Mouse (Mus musculus): ENCODE measurements around the gene Rslcan18. TPM values are rescaled to one million over a fixed set of nuclear protein-coding genes. Genes with fewer than 3 reads are reported as not detected.
"Not testable (repeated sequence)": the region's sequence is repeated elsewhere in the genome, so short reads cannot be mapped to it uniquely, and the experiment has no call there.

Rslcan18 gene
- under 1 TPM; 0.25 to 0.78 (median 0.54) TPM for total RNA-seq (2022)

DNA sequence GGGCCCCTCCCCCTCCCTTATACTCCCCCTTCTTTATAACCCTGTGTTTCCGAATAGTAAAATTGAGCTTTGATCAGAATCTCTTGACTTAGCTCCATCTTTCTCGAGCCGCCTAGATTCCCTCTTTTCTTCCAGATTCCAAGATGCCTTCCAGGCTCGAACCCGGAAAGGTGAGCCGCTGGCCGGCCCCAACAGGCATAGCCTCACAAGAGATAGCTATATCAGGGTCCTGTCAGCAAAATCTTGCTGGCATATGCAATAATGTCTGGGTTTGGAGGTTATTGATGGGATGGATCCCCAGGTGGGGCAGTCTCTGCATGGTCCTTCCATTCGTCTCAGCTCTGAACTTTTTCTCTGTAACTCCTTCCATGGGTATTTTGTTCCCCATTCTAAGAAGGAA is at the start of gene Rslcan18:
Gene Rslcan18, minus strand, starts transcription at position 101 of the 400 bp plus-strand sequence.
- DNase-seq (ENCODE audit: low spot score in 2 of 2): not testable (repeated sequence)

DNA sequence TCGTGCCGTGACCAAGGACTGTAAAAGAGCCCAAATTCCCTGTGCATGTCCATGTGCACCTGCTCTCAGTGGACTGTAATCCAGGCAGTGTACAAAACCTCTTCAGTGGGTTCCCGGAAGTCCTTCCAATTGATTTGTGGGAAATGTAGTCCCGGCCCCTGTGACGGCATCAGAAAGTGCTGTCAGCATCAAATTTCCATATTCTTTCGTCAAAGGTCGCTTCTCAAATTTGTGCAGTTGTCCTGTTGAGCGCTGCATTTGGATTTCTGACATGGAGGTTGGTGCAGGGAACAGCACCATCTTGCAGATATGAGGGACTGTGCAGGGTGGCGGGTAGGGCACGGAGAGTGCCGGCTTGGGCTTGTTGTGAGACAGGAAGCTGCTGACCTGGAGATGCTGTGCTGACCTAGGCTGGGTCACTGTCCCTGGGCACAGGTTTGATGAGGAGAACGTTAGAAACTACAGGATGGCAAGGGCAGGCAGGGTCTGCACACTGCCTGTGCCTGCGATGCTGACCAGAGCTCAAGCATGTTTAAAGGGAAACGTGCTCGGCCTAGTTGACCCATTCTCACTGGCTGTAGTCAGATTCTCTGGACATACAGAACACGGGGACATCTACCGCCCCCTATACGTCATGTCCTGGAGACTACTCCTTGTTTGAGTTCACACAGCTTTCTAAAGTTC is 12.1 kb upstream of the Rslcan18 start:
- DNase-seq (ENCODE audit: low spot score in 2 of 2): peak; percentile 88

DNA sequence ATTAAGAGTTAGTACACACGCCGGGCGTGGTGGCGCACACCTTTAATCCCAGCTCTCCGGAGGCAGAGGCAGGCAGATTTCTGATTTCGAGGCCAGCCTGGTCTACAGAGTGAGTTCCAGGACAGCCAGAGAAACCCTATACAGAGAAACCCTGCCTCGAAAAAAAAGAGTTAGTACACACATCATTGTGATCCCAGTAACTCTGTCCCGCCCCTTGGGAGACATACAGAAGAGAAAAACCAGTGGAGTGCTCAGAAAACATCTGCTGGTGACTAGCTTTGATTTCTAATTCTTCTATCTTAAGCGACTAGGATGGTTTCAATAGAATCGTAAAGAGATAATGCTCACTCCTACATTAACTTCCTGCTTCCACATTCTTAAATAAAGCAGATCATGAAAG is 11.4 kb upstream of the Rslcan18 start:
- not testable (repeated sequence) for DNase-seq (ENCODE audit: low spot score in 2 of 2)

DNA sequence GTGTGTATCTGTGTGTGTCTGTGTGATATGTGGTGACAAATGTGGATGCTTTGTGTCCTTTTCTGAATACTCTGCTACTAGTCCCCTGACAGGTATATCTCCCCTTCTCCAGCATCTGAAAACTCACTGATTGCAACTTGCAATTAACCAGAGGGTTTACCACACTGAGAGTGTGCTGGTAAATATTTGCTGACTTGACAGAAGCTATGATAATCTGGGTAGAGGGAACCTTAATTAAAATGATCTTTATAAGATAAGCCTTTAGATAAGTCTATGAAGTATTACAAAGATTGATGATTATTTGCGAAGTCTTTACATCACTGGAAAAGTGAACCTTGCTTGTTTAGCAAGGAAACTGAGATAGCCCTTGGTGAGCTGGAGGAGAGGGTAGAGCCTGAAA is 8.4 kb upstream of the Rslcan18 start:
- no peak for DNase-seq (ENCODE audit: low spot score in 2 of 2)

DNA sequence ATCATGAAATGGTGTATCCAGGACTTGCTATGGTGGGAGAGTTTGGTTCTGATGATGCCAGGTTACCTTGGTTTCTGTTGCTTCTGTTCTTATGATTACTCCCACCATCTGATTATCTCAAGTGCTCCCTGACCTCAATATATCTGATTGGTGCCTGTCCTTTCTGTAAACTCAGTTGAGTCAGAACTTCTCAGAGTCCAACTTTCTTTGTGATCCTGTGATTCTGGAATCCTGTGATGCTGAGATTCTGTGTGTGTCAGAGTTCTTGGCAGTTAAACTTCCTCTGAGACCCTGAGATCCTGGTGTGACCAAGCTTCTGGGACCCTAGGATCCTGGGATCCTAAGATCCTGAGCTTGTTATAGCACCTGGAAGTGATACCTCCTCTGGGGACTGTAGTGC is 5.3 kb upstream of the Rslcan18 start, which contains the start of gene Zfp759:
Gene Zfp759, plus strand, starts transcription at position 301 of the 400 bp plus-strand sequence.
- DNase-seq (ENCODE audit: low spot score in 2 of 2): not testable (repeated sequence)

DNA sequence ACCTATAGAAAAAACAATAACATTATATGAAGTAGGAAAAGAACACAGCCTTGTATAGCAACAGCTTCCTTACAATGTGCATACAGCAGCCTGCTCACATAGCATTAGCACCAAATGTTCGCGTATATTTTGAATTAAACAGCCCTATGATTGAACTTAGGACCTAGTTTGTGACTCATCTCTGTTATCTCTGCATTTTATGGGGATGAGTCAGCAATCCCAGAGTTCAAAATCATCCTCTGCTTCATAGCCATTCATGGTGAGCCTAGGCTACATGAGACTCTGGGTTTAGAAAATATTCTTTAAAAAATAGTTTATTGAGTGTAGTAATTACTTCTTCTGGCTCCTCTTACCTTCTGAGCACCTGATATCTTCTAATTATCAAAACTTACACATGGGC is 2.8 kb downstream of the Rslcan18 start:
- no peak for DNase-seq (ENCODE audit: low spot score in 2 of 2)

DNA sequence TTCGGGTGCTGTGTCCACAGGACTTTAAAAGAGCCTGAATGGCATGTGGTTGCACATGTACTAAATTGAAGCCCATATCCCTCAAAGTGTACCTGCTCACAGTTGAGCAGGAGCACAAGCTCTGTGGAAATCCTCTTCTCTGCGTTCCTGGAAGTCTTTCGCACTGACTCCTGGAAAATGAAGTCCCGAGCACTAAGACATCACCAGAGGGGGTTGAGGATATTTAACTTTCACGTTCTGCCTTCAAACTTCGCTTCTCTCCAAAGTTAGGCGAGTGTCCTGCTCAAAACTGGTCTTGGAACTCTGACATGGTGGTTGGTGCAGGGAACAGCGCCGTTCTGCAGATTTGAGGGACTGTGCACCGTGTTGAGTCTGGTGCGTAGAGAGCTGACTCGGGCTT is 4.0 kb downstream of the Rslcan18 start:
- peak in 1 of 2 experiments; percentile 8 for DNase-seq (ENCODE audit: low spot score in 2 of 2)

DNA sequence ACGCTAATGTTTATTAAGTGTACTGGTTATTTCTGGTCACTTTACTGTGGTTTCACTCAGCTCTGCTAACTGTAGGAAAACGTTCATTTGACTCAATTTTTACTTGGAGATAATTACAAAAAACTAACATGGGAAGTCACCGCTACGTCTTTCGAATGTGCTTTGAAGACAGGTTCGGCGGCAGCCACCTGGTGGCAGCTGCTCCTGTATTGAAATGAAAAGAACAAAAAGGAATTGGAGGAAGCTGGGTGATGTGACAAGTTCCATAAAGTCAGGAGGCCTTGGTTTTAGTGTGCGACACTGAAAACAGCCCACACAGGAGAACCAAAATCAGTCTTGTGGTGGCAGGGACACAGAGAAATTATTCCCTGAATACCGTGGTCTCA is 7.2 kb downstream of the Rslcan18 start:
- DNase-seq (ENCODE audit: low spot score in 2 of 2): no peak

DNA sequence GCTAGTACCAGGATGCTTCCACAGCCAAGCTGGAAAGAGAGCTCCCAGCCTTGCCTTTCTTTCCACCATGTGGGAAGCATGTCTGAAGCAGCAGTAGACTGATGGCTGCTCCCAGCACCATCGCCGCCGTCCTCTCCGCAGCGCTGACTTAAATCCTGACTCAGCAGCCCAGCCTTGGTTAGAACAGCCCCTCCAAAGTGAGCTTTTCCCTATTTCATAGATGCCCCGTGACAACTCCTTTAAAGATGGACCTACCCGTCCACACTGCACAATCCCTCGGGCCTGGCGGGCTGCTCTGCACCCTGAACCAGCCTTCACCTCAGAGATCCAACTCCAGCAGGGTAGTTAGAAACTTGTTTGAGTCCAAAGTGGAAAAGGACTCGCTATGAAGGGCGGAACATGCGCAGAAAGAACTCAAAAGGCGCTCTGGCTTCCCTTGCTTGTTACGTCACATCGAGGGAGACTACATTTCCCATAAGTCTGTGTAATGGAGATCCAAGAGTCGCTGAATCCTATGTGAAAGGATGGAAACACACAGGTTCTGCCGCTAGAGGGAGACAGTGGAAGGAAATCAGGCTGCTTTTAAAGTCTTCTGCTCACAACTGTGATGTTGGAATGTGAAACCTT is 7.8 kb downstream of the Rslcan18 start, which contains the start of gene Gm28557:
Gene Gm28557, minus strand, starts transcription at position 411 of the 627 bp plus-strand sequence.
- DNase-seq (ENCODE audit: low spot score in 2 of 2): peak; percentile 96

DNA sequence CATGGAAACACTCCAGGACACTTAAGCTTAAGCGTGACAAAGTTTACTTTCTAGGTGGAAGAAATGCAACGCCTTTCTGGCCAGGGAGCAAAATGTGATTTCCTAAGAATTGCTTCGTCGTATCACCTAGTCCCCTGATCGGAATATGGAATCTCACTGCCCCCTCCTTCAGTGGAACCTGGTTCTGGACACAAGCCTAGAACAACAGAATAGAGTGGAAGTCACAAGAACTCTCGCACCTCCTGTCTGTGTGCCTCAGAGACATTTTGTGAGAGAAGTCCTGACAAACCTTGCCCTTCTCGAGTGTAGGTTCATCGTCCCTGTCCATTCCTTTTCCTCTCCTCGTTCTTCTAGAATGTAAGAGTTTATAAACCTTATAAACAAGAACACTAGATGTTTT is 8.4 kb downstream of the Rslcan18 start:
- DNase-seq (ENCODE audit: low spot score in 2 of 2): no peak

DNA sequence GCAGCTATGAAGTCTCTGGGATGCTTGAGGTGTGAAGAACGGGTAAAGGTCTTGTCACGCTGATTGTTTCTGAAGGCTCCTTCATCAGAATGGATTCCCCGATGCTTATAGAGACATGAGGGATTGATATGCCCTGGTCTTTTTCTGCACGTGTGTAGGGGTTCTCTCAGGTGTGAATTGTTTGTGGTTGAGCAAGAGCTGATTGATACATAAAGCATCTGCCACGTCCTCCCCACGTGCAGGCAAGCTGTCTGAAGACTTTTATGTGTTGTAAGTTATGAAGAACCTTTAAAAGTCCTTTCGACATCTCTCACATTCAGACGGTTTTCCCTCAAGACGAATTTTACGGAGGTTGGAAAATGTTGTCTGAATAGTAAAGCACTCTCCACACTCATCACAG is 18.2 kb downstream of the Rslcan18 start, which contains the start of gene Zfp708:
Gene Zfp708, minus strand, starts transcription at position 101 of the 400 bp plus-strand sequence.
- no peak for DNase-seq (ENCODE audit: low spot score in 2 of 2)

DNA sequence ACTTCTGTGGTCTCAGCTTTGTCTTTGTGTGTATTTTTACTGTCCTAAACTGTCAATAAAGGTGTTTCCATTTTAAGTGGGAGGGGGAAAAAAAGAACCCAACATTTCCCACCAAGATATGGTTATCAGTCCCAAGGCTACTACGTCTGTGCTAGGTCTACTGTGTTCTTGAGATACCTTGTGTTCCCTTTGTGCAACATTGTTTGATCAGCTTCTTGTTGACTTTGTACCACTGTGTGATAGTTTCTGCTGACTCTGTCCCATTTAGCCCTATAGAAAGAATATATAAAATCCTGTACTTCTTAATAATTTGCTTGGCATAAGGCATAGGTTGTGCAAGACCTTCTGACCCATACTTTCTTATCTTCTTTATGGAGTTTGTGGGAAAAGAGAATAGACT is 25.9 kb downstream of the Rslcan18 start:
- DNase-seq (ENCODE audit: low spot score in 2 of 2): no peak

DNA sequence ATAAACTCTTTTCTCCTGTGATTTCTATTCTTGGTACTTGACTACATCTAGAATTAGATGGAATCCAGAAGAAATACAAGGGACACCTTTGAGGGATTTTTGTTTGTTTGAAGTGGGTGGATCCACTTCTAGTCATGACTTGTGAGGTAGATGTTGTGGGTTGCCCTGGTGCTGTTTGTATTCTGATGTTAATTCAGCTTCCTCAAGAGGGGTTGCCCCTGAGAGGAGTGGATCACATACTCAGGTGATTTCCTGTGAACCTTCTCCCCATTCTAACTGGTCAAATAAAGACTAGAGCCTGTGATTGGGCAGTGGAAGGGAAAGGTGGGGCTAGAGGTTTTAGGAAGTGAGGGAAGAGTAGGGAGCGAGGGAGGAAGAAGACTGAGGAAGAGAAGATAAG is 34.1 kb downstream of the Rslcan18 start:
- DNase-seq (ENCODE audit: low spot score in 2 of 2): no peak

DNA sequence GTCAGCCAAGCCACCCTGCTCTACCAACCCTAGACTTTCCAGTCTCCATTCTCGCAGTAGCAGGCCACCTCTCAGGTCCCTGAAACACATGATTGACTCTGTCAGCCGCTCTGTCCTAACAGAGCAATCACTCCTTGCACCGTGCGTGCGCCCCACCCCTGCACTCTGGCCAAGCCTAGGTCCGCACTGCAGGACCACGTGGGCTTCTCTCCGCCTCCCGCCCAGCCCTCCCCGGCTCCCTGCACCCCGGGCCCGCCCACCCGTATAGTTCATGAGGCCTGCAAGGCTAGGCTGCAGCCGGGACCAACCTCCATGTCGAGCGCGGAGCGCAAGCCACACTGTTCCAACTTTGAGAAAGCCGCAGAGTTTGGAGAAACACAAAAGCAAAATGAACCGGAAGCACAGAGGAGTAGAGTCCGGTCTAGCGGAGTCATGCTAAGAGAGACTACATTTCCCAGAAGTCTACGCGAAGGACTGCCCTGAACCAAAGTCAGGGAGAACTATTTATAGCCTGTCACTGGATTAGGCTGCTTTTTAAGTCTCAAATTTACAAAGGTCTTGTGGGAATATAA is 34.8 kb downstream of the Rslcan18 start:
- peak; percentile 65 to 75 for DNase-seq (ENCODE audit: low spot score in 2 of 2)

DNA sequence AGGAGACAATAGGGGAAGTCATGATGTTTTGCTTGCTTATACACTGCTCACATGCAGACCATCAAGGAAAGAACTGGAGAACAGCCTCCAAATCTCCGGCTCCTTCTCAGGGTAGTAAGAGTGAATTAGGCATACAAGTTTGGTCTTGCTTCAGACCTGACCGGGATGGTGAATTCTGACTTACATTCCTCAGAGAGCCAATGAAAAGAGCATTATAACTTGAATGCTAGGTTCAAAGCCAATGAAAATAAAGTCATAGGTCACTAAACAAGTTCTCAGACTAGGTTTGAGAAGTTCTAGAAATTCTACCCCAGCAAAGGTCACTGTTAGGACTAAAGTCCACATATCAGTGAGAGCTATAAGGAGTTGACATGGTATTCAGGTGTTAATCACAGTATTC is 38.8 kb downstream of the Rslcan18 start:
- no peak for DNase-seq (ENCODE audit: low spot score in 2 of 2)

DNA sequence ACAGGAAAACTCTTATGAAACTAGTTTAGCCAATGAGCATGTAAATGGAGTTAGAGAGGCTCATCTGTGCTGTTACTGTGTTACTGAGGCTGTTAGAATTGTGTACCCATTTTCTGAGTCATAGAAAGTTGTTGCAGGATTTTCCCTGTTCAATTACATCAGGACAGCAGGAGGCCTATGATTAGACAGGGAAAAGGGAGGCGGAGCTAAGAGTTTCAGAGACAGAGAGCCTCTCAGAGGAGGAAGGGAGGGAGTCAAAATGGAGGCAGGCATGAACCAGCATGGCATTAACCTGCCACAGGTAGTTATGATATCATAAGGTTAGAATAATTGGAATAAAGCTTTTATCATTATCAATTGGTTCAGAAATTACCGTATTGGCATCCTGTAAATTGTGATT is 43.3 kb downstream of the Rslcan18 start:
- DNase-seq (ENCODE audit: low spot score in 2 of 2): no peak

DNA sequence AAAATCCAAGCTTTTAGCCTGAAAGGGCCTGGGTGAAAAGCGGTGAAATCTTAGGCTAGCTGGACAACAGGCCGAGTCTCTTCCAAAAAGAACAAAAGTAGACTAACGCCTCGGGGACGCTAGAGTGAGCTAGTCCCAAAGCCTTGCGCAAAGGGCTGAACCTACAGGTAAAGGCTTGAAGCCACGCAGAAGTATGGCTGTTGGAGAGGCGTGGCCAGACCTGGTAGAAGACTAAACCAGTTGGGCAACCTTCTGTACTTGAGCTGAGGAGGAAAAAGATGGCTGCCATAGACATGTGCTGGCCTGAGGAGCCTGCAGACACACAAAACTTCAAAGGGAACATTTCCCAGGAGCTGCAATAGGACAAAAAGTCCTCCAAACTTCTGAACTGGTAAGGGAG is 50.7 kb downstream of the Rslcan18 start:
- no peak for DNase-seq (ENCODE audit: low spot score in 2 of 2)

DNA sequence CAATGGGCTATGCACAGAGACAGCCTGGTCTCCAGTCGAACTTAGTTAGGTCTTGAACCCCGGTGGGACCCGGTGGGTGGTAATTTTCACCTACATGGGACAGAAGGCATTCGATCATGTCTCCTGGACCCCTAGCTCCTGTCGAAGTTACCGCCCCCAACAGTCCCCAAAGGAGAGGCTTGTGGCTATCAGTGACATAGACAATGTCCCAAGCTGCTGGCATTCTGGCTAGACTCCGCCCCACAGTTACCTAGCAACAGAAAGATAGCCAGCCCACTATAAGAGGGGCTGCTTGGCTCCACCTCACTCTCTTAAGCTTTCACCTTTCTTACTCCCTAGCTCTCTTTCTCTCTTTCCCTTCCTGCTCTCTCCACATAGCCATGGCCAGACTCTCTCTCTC is 53.6 kb downstream of the Rslcan18 start:
- no peak for DNase-seq (ENCODE audit: low spot score in 2 of 2)

DNA sequence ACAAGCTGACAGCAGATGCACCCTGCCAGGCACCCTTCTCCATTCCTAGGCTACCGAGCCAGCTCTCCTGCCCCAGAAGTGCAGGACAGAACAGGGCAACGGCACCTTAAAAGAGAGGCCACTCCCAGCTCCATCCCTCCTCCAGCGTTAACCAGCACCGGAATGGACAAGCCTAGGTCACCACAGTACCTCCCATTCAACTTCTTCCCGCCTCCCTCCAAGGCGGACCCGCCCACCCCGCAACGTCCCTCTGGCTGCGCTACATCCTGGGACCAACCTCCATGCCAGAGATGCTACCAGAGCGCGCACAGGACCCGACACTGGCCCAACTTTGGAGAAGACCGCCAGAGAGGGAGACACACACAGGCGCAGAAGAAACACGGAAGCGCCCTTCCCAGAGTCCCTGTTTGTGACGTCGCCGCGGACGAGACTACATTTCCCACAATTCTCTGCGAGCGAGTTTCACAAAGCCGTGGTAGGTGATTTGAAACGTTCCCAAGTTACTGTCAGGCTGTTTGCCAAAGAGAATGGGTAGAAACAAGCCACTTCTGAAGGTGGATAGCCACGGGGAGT is 55.2 kb downstream of the Rslcan18 start, which contains the start of gene Zfp712:
Gene Zfp712, minus strand, starts transcription at position 385 of the 573 bp plus-strand sequence.
- peak; percentile 92 to 93 for DNase-seq (ENCODE audit: low spot score in 2 of 2)

DNA sequence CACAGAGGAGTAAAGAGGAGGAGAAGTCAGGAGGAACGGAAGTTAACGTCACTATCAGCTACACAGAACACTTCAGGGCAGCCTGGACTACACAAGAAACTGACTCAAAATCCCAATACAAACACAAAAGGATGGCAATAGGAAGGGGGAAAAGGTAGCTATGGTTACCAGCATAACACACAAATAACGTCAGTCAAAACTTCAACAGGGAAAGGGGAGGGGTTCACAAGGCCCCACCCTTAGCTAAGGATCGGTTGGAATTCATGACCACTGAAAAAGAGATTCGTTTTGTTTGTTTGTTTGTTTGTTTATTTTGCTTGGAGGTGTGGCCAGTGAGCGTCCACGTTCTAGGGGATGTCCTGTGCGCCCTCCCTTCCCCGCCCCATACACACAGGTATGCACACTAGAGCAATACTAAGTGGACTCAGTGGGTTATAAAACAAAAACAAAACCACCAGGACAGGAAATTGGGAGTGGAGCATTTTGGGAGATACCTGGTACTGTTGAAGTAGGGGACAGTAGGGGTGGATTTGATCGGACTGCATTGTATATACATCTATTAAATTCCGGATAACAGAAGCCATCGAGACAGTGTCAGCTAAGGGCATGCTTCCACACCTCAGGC is 55.8 kb downstream of the Rslcan18 start:
- DNase-seq (ENCODE audit: low spot score in 2 of 2): no peak
